Mouse (Mus musculus): ENCODE results near the gene Ttf1. TPM values are rescaled to one million over a fixed set of nuclear protein-coding genes. Genes with fewer than 3 reads are reported as not detected.
A peak's percentile ranks its signal among the peaks of the same experiment; 100 is the strongest.

Gene Ttf1
- total RNA-seq, 2 experiments from 2014 or later, result 12.6 to 13.9 TPM

GRCm38 (mm10) chr2:29124936-29125701 is 65.1 kb downstream of the Ttf1 start:
- peak; percentile 97 for DNase-seq

DNA sequence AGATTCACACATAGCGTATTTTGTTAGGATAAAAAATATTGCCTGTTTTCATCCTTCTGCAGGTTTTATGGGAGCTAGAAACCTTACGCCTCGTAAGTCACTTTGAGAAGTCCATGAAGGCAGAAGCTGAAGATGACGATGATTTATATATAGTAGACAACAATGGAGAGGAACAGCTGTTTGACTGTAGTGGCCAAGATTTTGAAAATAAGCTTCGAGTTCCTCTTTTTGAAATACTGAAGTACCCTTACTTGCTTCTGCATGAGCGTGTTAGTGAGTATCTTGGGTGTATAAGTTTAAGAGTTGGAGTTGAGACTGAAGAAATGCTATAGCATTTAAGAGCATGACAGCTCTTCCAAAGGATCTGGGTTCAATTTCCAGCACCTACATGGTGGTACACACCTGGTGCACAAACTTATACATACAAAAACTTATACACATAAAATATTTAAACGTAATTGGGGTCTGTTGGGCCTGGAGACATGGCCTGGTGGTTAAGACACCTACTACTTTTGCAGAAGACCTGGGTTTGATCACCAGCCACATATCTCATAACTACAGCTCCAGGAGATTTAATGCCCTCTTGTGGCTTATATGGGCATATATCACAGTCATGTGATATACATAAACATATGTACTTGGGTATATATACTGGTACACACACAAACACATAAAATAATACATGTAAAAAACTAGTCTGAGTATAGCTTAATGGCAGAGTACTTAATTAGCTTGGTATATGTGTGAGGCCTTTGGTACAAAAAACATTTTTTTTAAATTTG is 70.2 kb downstream of the Ttf1 start:
- no peak for DNase-seq

- no peak for DNase-seq
Observed at GRCm38 (mm10) chr2:29135161-29135560, 75.1 kb downstream of the Ttf1 start.

Other genes with a start within 250 kb of the Ttf1 start
- 10 to 100 TPM; 34.5 to 40.0 TPM for gene Gtf3c4, start 219.9 kb upstream of the Ttf1 start, total RNA-seq (2021)
- gene Ddx31, start 219.9 kb upstream of the Ttf1 start, total RNA-seq (2021), result 1 to 10 TPM; 7.7 to 9.0 TPM
- not detected for gene Barhl1, start 143.6 kb upstream of the Ttf1 start, total RNA-seq (2021)
- under 1 TPM; 0.32 to 0.78 TPM for gene Cfap77, start 5.2 kb upstream of the Ttf1 start, total RNA-seq (2021)
- 10 to 100 TPM; 40.2 to 44.2 TPM for gene Setx, start 63.9 kb downstream of the Ttf1 start, total RNA-seq (2021)
- gene Ntng2, start 192.7 kb downstream of the Ttf1 start, total RNA-seq (2021), result 100 to 1,000 TPM; 100 to 101 TPM

Measured in layer of hippocampus, postnatal 36 days (tissue).